Mouse (Mus musculus) megakaryocyte progenitor cell, adult 5-6 weeks (primary cell): ENCODE data around the gene Scamp1. TPM values are rescaled to one million over a fixed set of nuclear protein-coding genes. Genes with fewer than 3 reads are reported as not detected.

Experiments
- ATAC-seq: replicated peaks from 2 replicates; pipeline ENCODE4 v1.8.0; 2016; ENCODE audit warnings: mild to moderate bottlenecking, moderate TSS enrichment, inconsistent platforms; ENCODE audit not compliant: poor library complexity
- total RNA-seq, 2 experiments: library from RNA; stranded (forward) in 1 of 2; stranded (reverse) in 1 of 2; fragments of 157-497, 149-512 nt in 1 of 2; fragments of 200-1000 nt in 1 of 2; gene quantifications; 2 replicates each; pipeline versions ENCODE4 v1.2.3 to v1.2.4; 2015 to 2017

The Scamp1 gene
- total RNA-seq, 2 experiments from 2014 or later: 11.0 to 20.0 TPM

DNA sequence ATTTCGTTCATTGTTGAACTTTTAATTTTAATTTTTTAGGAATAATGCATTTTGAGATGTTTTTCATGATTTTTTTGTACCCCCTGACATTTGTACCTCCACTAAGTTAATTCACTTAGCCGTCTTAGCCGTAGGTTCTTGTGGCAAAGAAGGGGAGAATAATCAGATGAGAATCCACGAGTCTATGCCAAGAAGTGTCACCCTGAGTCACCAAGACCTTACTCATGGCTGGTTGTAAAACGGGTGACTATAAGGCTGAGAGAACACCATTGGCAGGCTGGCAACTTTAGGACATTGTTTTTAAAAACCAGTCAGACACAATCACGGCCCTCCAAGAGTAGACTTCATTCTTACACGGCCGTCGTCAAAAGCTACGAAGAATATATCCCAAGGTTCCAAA, 132.8 kb downstream of the Scamp1 start:
- no peak for ATAC-seq

Other genes starting within 250 kb of the Scamp1 start
- 9.3 and 11.0 TPM in 2 replicates for gene Lhfpl2, start 228.1 kb downstream of the Scamp1 start, total RNA-seq (2015)
- gene Lhfpl2, start 228.1 kb downstream of the Scamp1 start, total RNA-seq (2017): 11.2 and 12.3 TPM in 2 replicates
- 50.4 and 53.4 TPM in 2 replicates for gene Ap3b1, start 73.1 kb upstream of the Scamp1 start, total RNA-seq (2015)
- gene Ap3b1, start 73.1 kb upstream of the Scamp1 start, total RNA-seq (2017): 81.8 and 105 TPM in 2 replicates